In genomic region chr12:16808045-16808444, GRCm38 (mm10) we compare ENCODE assay signal across 8 mouse cellular contexts. TPM values are rescaled to one million over a fixed set of nuclear protein-coding genes. Genes with fewer than 3 reads are reported as not detected.
DNase-seq lines count a peak whose midpoint lies in the region; ATAC-seq and TF ChIP-seq lines count a peak whose summit lies in the region.

No protein-coding gene starts in this region.

- no peaks in the 10 kb centered on the region for H3K27me3 ChIP-seq in liver, adult 2 months (ENCODE audit: control insufficient read depth, insufficient read depth, low read length)
- H3K27me3 ChIP-seq in G1E (ENCODE audit: insufficient read depth, low read length): peaks cover 14% of the 10 kb centered on the region
- peaks cover 4% of the 10 kb centered on the region; the same call in 1 of the 2 replicates for H3K27me3 ChIP-seq in lung, embryonic 16.5 days (ENCODE audit: control insufficient read depth, insufficient read depth, low read depth, low read length)

- no peak overlapping the region for H3K27ac ChIP-seq in liver, adult 2 months (replicated peaks; ENCODE audit: insufficient read depth, low read depth, low read length)
- H3K27ac ChIP-seq in lung, embryonic 16.5 days (ENCODE audit: low read length): no peak overlapping the region

- H3K9ac ChIP-seq in liver, adult 2 months (ENCODE audit: low read depth, low read length): no peak overlapping the region
- H3K9ac ChIP-seq in lung, embryonic 16.5 days (ENCODE audit: low read length): no peak overlapping the region

- H3K4me3 ChIP-seq in liver, adult 2 months (ENCODE audit: insufficient read depth, low read depth, low read length): no peak overlapping the region
- H3K4me3 ChIP-seq in G1E (ENCODE audit: low read depth, low read length): no peak overlapping the region
- H3K4me3 ChIP-seq in lung, embryonic 16.5 days (ENCODE audit: low read length): no peak overlapping the region

- H3K79me2 ChIP-seq in liver, adult 2 months (ENCODE audit: control insufficient read depth, insufficient read depth, low read length): peaks cover 6% of the 10 kb centered on the region; the same call in 1 of the 2 replicates

- no peak overlapping the region for H3K4me2 ChIP-seq in lung, embryonic 16.5 days (ENCODE audit: low read depth, low read length)

- TF ChIP-seq CTCF in liver, adult 2 months (IDR thresholded peaks at IDR 0.05; ENCODE audit: low read depth, low read length): peak; percentile 26; the same call in 1 of the 2 replicates
- TF ChIP-seq CTCF in G1E (IDR thresholded peaks at IDR 0.05; ENCODE audit: low read depth, low read length): no peak

- H3K9me3 ChIP-seq in G1E (replicated peaks): no peaks in the 10 kb centered on the region
- H3K9me3 ChIP-seq in lung, embryonic 16.5 days (ENCODE audit: control insufficient read depth, low read length): no peaks in the 10 kb centered on the region

- peaks cover 4% of the 10 kb centered on the region for H3K4me1 ChIP-seq in liver, adult 2 months (ENCODE audit: control insufficient read depth, insufficient read depth, low read length)
- peaks cover 20% of the 10 kb centered on the region for H3K4me1 ChIP-seq in G1E (ENCODE audit: insufficient read depth, low read depth, low read length)
- peaks cover 16% of the 10 kb centered on the region for H3K4me1 ChIP-seq in lung, embryonic 16.5 days (replicated peaks; ENCODE audit: control insufficient read depth, insufficient read depth, low read length)

- peak; percentile 12 for DNase-seq in cerebellum, adult 9-11 months
- DNase-seq in cerebellum, adult 11 months: no peak
- DNase-seq in liver, adult 2 months (ENCODE audit: extremely low read depth, low read depth, low spot score): no peak
- DNase-seq in liver: no peak
- no peak for DNase-seq in G1E (ENCODE audit: low spot score)
- DNase-seq in c-Kit-positive CD71-positive TER-119-positive erythroid progenitor cells, embryonic 14.5 days (ENCODE audit: low spot score): no peak

- WGBS in liver, adult 2 months: 46% methylated on average over 3 of the region's 3 CpGs
- 29% methylated on average over 3 of the region's 3 CpGs for WGBS in lung, embryonic 16.5 days

- no peaks in the 10 kb centered on the region for H3K36me3 ChIP-seq in liver, adult 2 months (ENCODE audit: control insufficient read depth, insufficient read depth, low read length)
- peaks cover 3% of the 10 kb centered on the region for H3K36me3 ChIP-seq in G1E (replicated peaks)
- no peaks in the 10 kb centered on the region for H3K36me3 ChIP-seq in lung, embryonic 16.5 days (ENCODE audit: control insufficient read depth, insufficient read depth, low read length)

- no peak for TF ChIP-seq POLR2A in liver, adult 2 months (IDR thresholded peaks at IDR 0.05; ENCODE audit: extremely low read depth, insufficient read depth, low read length)

- ATAC-seq in G1E (ENCODE audit: extremely low read depth, insufficient number of reproducible peaks, low FRiP score, poor library complexity, severe bottlenecking): peak; percentile 36; the same call in 1 of the 2 replicates
- ATAC-seq in granulocyte monocyte progenitor cell, adult 5-6 weeks (replicated peaks; ENCODE audit: poor library complexity, severe bottlenecking): peak; percentile 49
- ATAC-seq in lung, embryonic 16.5 days (ENCODE audit: low read depth): peak; percentile 56; the same call in 1 of the 2 replicates

RNA-seq across cellular contexts. Expression of gene E2f6, which starts 2.7 kb away (rescaled TPM):
- 8.8 and 11.5 TPM in 2 replicates for total RNA-seq in liver, adult 2 months (2014; rRNA removed)
- polyA plus RNA-seq in liver, adult 2 months (2012; rRNA removed): 10.8 and 10.9 TPM in 2 replicates
- total RNA-seq in G1E (2014; fragmentation: Nextera tagmentation): 27.8 and 34.4 TPM in 2 replicates
- 31.1 and 37.1 TPM in 2 replicates for total RNA-seq in G1E (2017)
- 8.0 and 8.6 TPM in 2 replicates for polyA plus RNA-seq in G1E (2012)
- 41.0 and 41.9 TPM in 2 replicates for total RNA-seq in granulocyte monocyte progenitor cell, adult 5-6 weeks (2014; fragmentation: Nextera tagmentation)
- total RNA-seq in granulocyte monocyte progenitor cell, adult 5-6 weeks (2017): 38.8 and 43.9 TPM in 2 replicates
- polyA plus RNA-seq in lung, embryonic 16.5 days (2015; fragmentation: Nextera tagmentation; extraction: Ambion mirVana): 29.6 and 33.4 TPM in 2 replicates

RNA-seq across cellular contexts. Expression of gene Greb1, which starts 7.4 kb away (rescaled TPM):
- 0.09 TPM in 1 of 2 replicates, not detected in the other for total RNA-seq in liver, adult 2 months (2014; rRNA removed)
- polyA plus RNA-seq in liver, adult 2 months (2012; rRNA removed): 0.02 and 0.09 TPM in 2 replicates
- total RNA-seq in G1E (2014; fragmentation: Nextera tagmentation) (not detected in 2 replicates), G1E (2017) (0.17 and 0.87 TPM in 2 replicates)
- polyA plus RNA-seq in G1E (2012): not detected in 2 replicates
- 0.49 TPM in 1 of 2 replicates, not detected in the other for total RNA-seq in granulocyte monocyte progenitor cell, adult 5-6 weeks (2014; fragmentation: Nextera tagmentation)
- total RNA-seq in granulocyte monocyte progenitor cell, adult 5-6 weeks (2017): 0.13 and 0.26 TPM in 2 replicates
- polyA plus RNA-seq in lung, embryonic 16.5 days (2015; fragmentation: Nextera tagmentation; extraction: Ambion mirVana): 3.8 and 4.3 TPM in 2 replicates
